Mouse (Mus musculus) stomach, postnatal 0 days (tissue): ENCODE measurements around the gene Hfe. TPM values are rescaled to one million over a fixed set of nuclear protein-coding genes. Genes with fewer than 3 reads are reported as not detected.
"Not testable (repeated sequence)": the region's sequence is repeated elsewhere in the genome, so short reads cannot be mapped to it uniquely, and the experiment has no call there.

Experiments used
- ATAC-seq: fragments of 200-750 bp; cut with Nextera tagmentation; 2 replicates; pipeline ENCODE4 v1.8.0; 2017; ENCODE audit not compliant: low FRiP score, low TSS enrichment
- DNase-seq: peaks from one replicate; pipeline ENCODE4 v3.0.0-alpha.2; 2016; ENCODE audit warnings: low spot score
- H3K27ac ChIP-seq: fragments of 300-500 bp; sonication (generic); replicated peaks from 2 replicates; pipeline ENCODE4 v1.5.1; 2014; ENCODE audit warnings: mild to moderate bottlenecking, control low read depth
- H3K27me3 ChIP-seq: fragments of 300-500 bp; sonication (generic); 2 replicates; pipeline ENCODE4 v1.6.1; 2014; ENCODE audit warnings: low read length; ENCODE audit not compliant: control insufficient read depth, insufficient read depth
- H3K36me3 ChIP-seq: fragments of 300-500 bp; sonication (generic); 2 replicates; pipeline ENCODE4 v1.6.1; 2014; ENCODE audit warnings: low read length, mixed read lengths; ENCODE audit not compliant: control insufficient read depth, insufficient read depth
- H3K4me1 ChIP-seq: fragments of 300-500 bp; sonication (generic); replicated peaks from 2 replicates; pipeline ENCODE4 v1.6.1; 2014; ENCODE audit warnings: antibody characterized with exemption; ENCODE audit not compliant: control insufficient read depth, insufficient read depth
- H3K4me2 ChIP-seq: fragments of 300-500 bp; sonication (generic); replicated peaks from 2 replicates; pipeline ENCODE4 v1.6.1; 2014; ENCODE audit warnings: low read depth, mild to moderate bottlenecking, control low read depth, moderate library complexity
- H3K4me3 ChIP-seq: fragments of 300-500 bp; sonication (generic); 2 replicates; pipeline ENCODE4 v1.5.1; 2014; ENCODE audit warnings: low read depth, low read length, control low read depth
- H3K9ac ChIP-seq: fragments of 300-500 bp; sonication (generic); 2 replicates; pipeline ENCODE4 v1.6.1; 2014; ENCODE audit warnings: mild to moderate bottlenecking, low read length, control low read depth, mixed read lengths
- H3K9me3 ChIP-seq: fragments of 300-500 bp; sonication (generic); 2 replicates; pipeline ENCODE4 v1.6.1; 2016; ENCODE audit warnings: low read length; ENCODE audit not compliant: control insufficient read depth
- CTCF ChIP-seq: IDR thresholded peaks from 2 replicates; pipeline ENCODE4 v1.5.1; 2016; ENCODE audit warnings: antibody characterized with exemption, low read depth, mild to moderate bottlenecking, moderate library complexity
- EP300 ChIP-seq: optimal IDR thresholded peaks from 2 replicates; pipeline ENCODE3; 2016; ENCODE audit warnings: antibody characterized with exemption
- WGBS: fragments of 180-500 bp; shearing (Covaris S2); extraction: QIAGEN DNeasy Blood & Tissue Kit; methylation state at CpG from one replicate; pipeline ENCODE4 v1.1.7; 2014; 5-methylcytosine and 5-hydroxymethylcytosine counted together
- polyA plus RNA-seq: library from polyadenylated mRNA; unstranded; fragments of >200 nt; fragmentation: Nextera tagmentation; extraction: Ambion mirVana; gene quantifications from 2 replicates; pipeline ENCODE4 v1.2.1, GENCODE M21; 2015

Hfe gene
- polyA plus RNA-seq, 1 experiment from 2014 or later: 12.9 TPM

GRCm38 (mm10) chr13:23687907-23688306 lies 22.7 kb downstream of the Hfe start:
- Histone ChIP-seq H3K4me2 (no peak overlapping the region), H3K4me3 (no peak overlapping the region), H3K27me3 (no peaks in the 10 kb centered on the region), H3K9me3 (no peaks in the 10 kb centered on the region), H3K27ac (no peak overlapping the region), H3K9ac (no peak overlapping the region), H3K36me3 (no peaks in the 10 kb centered on the region), H3K4me1 (no peaks in the 10 kb centered on the region)
- 80% methylated on average over 7 of the region's 7 CpGs for WGBS
- TF ChIP-seq CTCF: no peak
- TF ChIP-seq EP300: no peak
- ATAC-seq: no peak
- DNase-seq: no peak

- ATAC-seq: no peak
- Histone ChIP-seq H3K27ac (no peak overlapping the region), H3K9me3 (no peaks in the 10 kb centered on the region), H3K27me3 (no peaks in the 10 kb centered on the region), H3K4me2 (no peak overlapping the region), H3K9ac (no peak overlapping the region), H3K4me3 (no peak overlapping the region), H3K4me1 (peaks cover 3% of the 10 kb centered on the region; the same call in 1 of the 2 replicates), H3K36me3 (no peaks in the 10 kb centered on the region)
- DNase-seq: no peak
- 56% methylated on average over 4 of the region's 4 CpGs for WGBS
- TF ChIP-seq CTCF: no peak
- TF ChIP-seq EP300: no peak
Observed at GRCm38 (mm10) chr13:23687181-23687580, 23.5 kb downstream of the Hfe start.

GRCm38 (mm10) chr13:23685966-23686365 lies 24.7 kb downstream of the Hfe start:
- no peak for DNase-seq
- H3K4me1 ChIP-seq: peaks cover 3% of the 10 kb centered on the region; the same call in 1 of the 2 replicates
- H3K27ac ChIP-seq: peak overlapping the region; percentile 96
- H3K4me2 ChIP-seq: peak overlapping the region; percentile 58
- H3K36me3 ChIP-seq: no peaks in the 10 kb centered on the region
- H3K9ac ChIP-seq: peak overlapping the region; percentile 73; the same call in 1 of the 2 replicates
- no peaks in the 10 kb centered on the region for H3K27me3 ChIP-seq
- WGBS: 14% methylated on average over 4 of the region's 4 CpGs
- no peak for ATAC-seq
- TF ChIP-seq CTCF: no peak
- no peak for TF ChIP-seq EP300
- peak overlapping the region; percentile 30 for H3K4me3 ChIP-seq
- no peaks in the 10 kb centered on the region for H3K9me3 ChIP-seq

- peak overlapping the region; percentile 30 for H3K4me3 ChIP-seq
- peak overlapping the region; percentile 96 for H3K27ac ChIP-seq
- H3K4me1 ChIP-seq: peaks cover 3% of the 10 kb centered on the region; the same call in 1 of the 2 replicates
- DNase-seq (peak; percentile 30), ATAC-seq (no peak)
- H3K36me3 ChIP-seq: no peaks in the 10 kb centered on the region
- 0% methylated on average over 15 of the region's 15 CpGs for WGBS
- H3K27me3 ChIP-seq: no peaks in the 10 kb centered on the region
- H3K9me3 ChIP-seq: no peaks in the 10 kb centered on the region
- H3K9ac ChIP-seq: peak overlapping the region; percentile 73
- H3K4me2 ChIP-seq: peak overlapping the region; percentile 58
- TF ChIP-seq CTCF (no peak), EP300 (no peak)
Observed at GRCm38 (mm10) chr13:23685121-23685861, 25.4 kb downstream of the Hfe start.

- 0 out of 2 replicates have a peak, but pooled peaks have one; percentile 4 for ATAC-seq
- DNase-seq: peak; percentile 51
- Histone ChIP-seq H3K9ac (peak overlapping the region; percentile 73), H3K4me2 (peak overlapping the region; percentile 58), H3K27ac (peak overlapping the region; percentile 96), H3K4me3 (peak overlapping the region; percentile 30)
- WGBS: 2% methylated on average over 13 of the region's 37 CpGs
- H3K36me3 ChIP-seq, H3K9me3 ChIP-seq, H3K4me1 ChIP-seq, H3K27me3 ChIP-seq: not testable (repeated sequence)
- TF ChIP-seq EP300: peak; percentile 21
Observed at GRCm38 (mm10) chr13:23684295-23684945, 26.2 kb downstream of the Hfe start.

GRCm38 (mm10) chr13:23683755-23684281 lies 26.8 kb downstream of the Hfe start, which contains the start of the genes Hist1h2ac and Hist1h2bc:
Hist1h2ac (minus strand) TSS chr13:23683948.
Hist1h2bc (plus strand) TSS chr13:23684199.
- WGBS: under 1% methylated on average over 32 of the region's 32 CpGs
- Histone ChIP-seq H3K4me3 (peak within 1 kb of the TSS; percentile 30), H3K4me2 (peak within 1 kb of the TSS; percentile 58), H3K9ac (peak within 1 kb of the TSS; percentile 73), H3K27me3 (no peaks in the 10 kb centered on the region), H3K36me3 (no peaks in the 10 kb centered on the region), H3K4me1 (peaks cover 3% of the 10 kb centered on the region; the same call in 1 of the 2 replicates), H3K27ac (peak within 1 kb of the TSS; percentile 96), H3K9me3 (no peaks in the 10 kb centered on the region)
- TF ChIP-seq CTCF: no peak
- peak; percentile 17 for TF ChIP-seq EP300
- ATAC-seq: peak; percentile 96
- peak; percentile 83 for DNase-seq
